ENCODE assay signal across 8 mouse cellular contexts in the genomic region with DNA sequence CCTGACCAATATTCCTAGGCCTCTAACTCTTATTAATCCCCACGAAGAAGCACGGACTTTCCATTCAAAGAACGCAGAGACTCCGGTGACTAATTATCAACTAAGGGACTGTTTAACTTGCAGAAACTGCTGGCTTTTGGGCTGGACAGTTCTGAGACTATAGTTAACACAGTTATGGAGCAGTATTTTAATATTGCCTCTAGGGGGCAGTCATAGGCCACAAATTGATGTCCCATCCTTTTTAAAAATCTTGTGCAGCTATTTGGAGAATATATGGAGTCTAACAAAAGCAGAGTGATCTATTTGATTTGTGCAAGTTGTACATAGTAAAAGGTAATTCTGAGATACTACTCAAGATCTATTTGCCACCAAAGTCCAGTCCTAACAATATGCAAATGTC. TPM values are rescaled to one million over a fixed set of nuclear protein-coding genes. Genes with fewer than 3 reads are reported as not detected.
A peak's percentile ranks its signal among the peaks of the same experiment; 100 is the strongest.
DNase-seq lines count a peak whose midpoint lies in the region.

No protein-coding gene starts in this region.

- peak; percentile 43 for DNase-seq in gastrocnemius, adult 18-20 months (ENCODE audit: low spot score)
- no peak for DNase-seq in gastrocnemius, postnatal 25 days
- peak; percentile 17 for DNase-seq in ovary, postnatal 14 days (ENCODE audit: low spot score)
- no peak for DNase-seq in ovary, postnatal 36 days (ENCODE audit: low spot score)
- peak; percentile 51 for DNase-seq in c-Kit-positive CD71-negative TER-119-negative erythroid progenitor cells, embryonic 14.5 days (ENCODE audit: low read depth)
- peak; percentile 57 for DNase-seq in induced T-regulatory cell, adult 2 months (ENCODE audit: low read depth)
- DNase-seq in naive thymus-derived CD4-positive, alpha-beta T cell, adult 2 months (ENCODE audit: low read depth), result peak; percentile 33
- DNase-seq in spleen, adult 18-20 months, result no peak

RNA-seq across cellular contexts. Expression of a gene that starts 15.3 kb away (rescaled TPM):
- total RNA-seq in gastrocnemius, adult 18-20 months (2021), result 10 to 100 TPM; 20.5 to 20.9 TPM
- total RNA-seq in gastrocnemius, postnatal 25 days (2021), result 10 to 100 TPM; 16.8 to 17.6 TPM

RNA-seq across cellular contexts. Expression of a gene that starts 28.0 kb away (rescaled TPM):
- not detected for total RNA-seq in gastrocnemius, adult 18-20 months (2021)
- total RNA-seq in gastrocnemius, postnatal 25 days (2021), result under 1 TPM in 1 of 2 experiments, not detected in 1; 0.36 TPM

RNA-seq across cellular contexts. Expression of a gene that starts 38.9 kb away (rescaled TPM):
- not detected for total RNA-seq in gastrocnemius, adult 18-20 months (2021)
- not detected for total RNA-seq in gastrocnemius, postnatal 25 days (2021)

RNA-seq across cellular contexts. Expression of a gene that starts 46.3 kb away (rescaled TPM):
- 10 to 100 TPM; 41.3 to 43.9 TPM for total RNA-seq in gastrocnemius, adult 18-20 months (2021)
- total RNA-seq in gastrocnemius, postnatal 25 days (2021), result 10 to 100 TPM; 19.6 to 32.5 TPM

RNA-seq across cellular contexts. Expression of a gene that starts 50.0 kb away (rescaled TPM):
- total RNA-seq in gastrocnemius, adult 18-20 months (2021), result not detected
- total RNA-seq in gastrocnemius, postnatal 25 days (2021), result not detected

Comparison
In these comparisons a context has a peak if more than half of its experiments do, and no peak if none do; other contexts are left out.
1. DNase-seq: peak in gastrocnemius, adult 18-20 months (single experiment), ovary, postnatal 14 days (single experiment), c-Kit-positive CD71-negative TER-119-negative erythroid progenitor cells, embryonic 14.5 days (single experiment), induced T-regulatory cell, adult 2 months (single experiment) and naive thymus-derived CD4-positive, alpha-beta T cell, adult 2 months (single experiment); none in gastrocnemius, postnatal 25 days (single experiment), ovary, postnatal 36 days (single experiment) and spleen, adult 18-20 months (0 of 2).